Mouse (Mus musculus) gastrocnemius, adult 8-10 months (tissue): ENCODE data around the gene Apba2. TPM values are rescaled to one million over a fixed set of nuclear protein-coding genes. Genes with fewer than 3 reads are reported as not detected.

Source experiments
- DNase-seq, 2 experiments: peaks; one replicate each; pipeline ENCODE4 v3.0.0; 2022; ENCODE audit warnings: low spot score in 2 of 2
- total RNA-seq, 4 experiments: library from RNA; stranded (reverse); gene quantifications; 2 replicates each; pipeline ENCODE4 v1.2.4; 2022

Apba2 gene
- total RNA-seq: under 1 TPM in 2 of 4 experiments, not detected in 2; 0.31 to 0.32 TPM

- no peak for DNase-seq
Measured at GRCm38 (mm10) chr7:64501536-64502270, at the start of gene Apba2. TSS of gene Apba2 (plus strand) at chr7:64501706.

GRCm38 (mm10) chr7:64451861-64452382, 49.6 kb upstream of the Apba2 start:
- no peak for DNase-seq

GRCm38 (mm10) chr7:64452471-64453222, 48.9 kb upstream of the Apba2 start:
- no peak for DNase-seq

- no peak for DNase-seq
Measured at GRCm38 (mm10) chr7:64456176-64456575, 45.3 kb upstream of the Apba2 start.

- DNase-seq: no peak
Measured at GRCm38 (mm10) chr7:64456676-64457075, 44.8 kb upstream of the Apba2 start.

GRCm38 (mm10) chr7:64457811-64458210, 43.7 kb upstream of the Apba2 start:
- DNase-seq: no peak

- no peak for DNase-seq
Measured at GRCm38 (mm10) chr7:64497438-64497837, 4.1 kb upstream of the Apba2 start.

- no peak for DNase-seq
Measured at GRCm38 (mm10) chr7:64502271-64503180, 1.0 kb downstream of the Apba2 start.

GRCm38 (mm10) chr7:64503641-64504040, 2.1 kb downstream of the Apba2 start:
- DNase-seq: no peak

- no peak for DNase-seq
Measured at GRCm38 (mm10) chr7:64504691-64505231, 3.3 kb downstream of the Apba2 start.

- DNase-seq: no peak
Measured at GRCm38 (mm10) chr7:64505571-64505970, 4.1 kb downstream of the Apba2 start.

GRCm38 (mm10) chr7:64508826-64509225, 7.3 kb downstream of the Apba2 start:
- no peak for DNase-seq

- DNase-seq: no peak
Measured at GRCm38 (mm10) chr7:64509911-64510310, 8.4 kb downstream of the Apba2 start.

- DNase-seq: no peak
Measured at GRCm38 (mm10) chr7:64510526-64511210, 9.2 kb downstream of the Apba2 start.

GRCm38 (mm10) chr7:64513621-64514020, 12.1 kb downstream of the Apba2 start:
- DNase-seq: no peak

- no peak for DNase-seq
Measured at GRCm38 (mm10) chr7:64515280-64515679, 13.8 kb downstream of the Apba2 start.

GRCm38 (mm10) chr7:64515891-64516290, 14.4 kb downstream of the Apba2 start:
- no peak for DNase-seq

GRCm38 (mm10) chr7:64519091-64519490, 17.6 kb downstream of the Apba2 start:
- DNase-seq: no peak

GRCm38 (mm10) chr7:64519521-64519920, 18.0 kb downstream of the Apba2 start:
- DNase-seq: no peak

GRCm38 (mm10) chr7:64521695-64522408, 20.3 kb downstream of the Apba2 start:
- no peak for DNase-seq
